Mouse (Mus musculus) megakaryocyte, embryonic 14.5 days (primary cell): ENCODE results near the gene Unc5c.

Experiments
- FLI1 ChIP-seq: IDR thresholded peaks from 2 replicates; pipeline ENCODE4 v1.6.1; 2012; ENCODE audit warnings: low read length, inconsistent platforms, mixed read lengths
- GATA1 ChIP-seq: IDR thresholded peaks from 3 replicates; pipeline ENCODE4 v1.6.1; 2012; ENCODE audit warnings: mixed read lengths, low read length, inconsistent platforms, borderline replicate concordance

GRCm38 (mm10) chr3:141724499-141724898, 259.5 kb downstream of the Unc5c start:
- TF ChIP-seq FLI1, result no peak
- TF ChIP-seq GATA1, result no peak
